Mouse (Mus musculus) liver, adult 10 weeks (tissue): ENCODE measurements around the gene Mia2. TPM values are rescaled to one million over a fixed set of nuclear protein-coding genes. Genes with fewer than 3 reads are reported as not detected.

Experiments used
- polyA plus RNA-seq: library from polyadenylated mRNA; stranded (reverse); fragments of 350-450 nt; fragmentation: Illumina TruSeq; extraction: RNeasy Lipid Tissue Mini Kit (QIAGEN cat#74804); gene quantifications from one replicate; pipeline ENCODE4 v1.2.3, GENCODE M21; 2014; ENCODE audit warnings: low read depth, low replicate concordance

The Mia2 gene
- 410 TPM for polyA plus RNA-seq

GRCm38 (mm10) chr12:59095104-59096025 is at the start of gene Mia2:
Mia2 (plus strand) TSS chr12:59095799.

GRCm38 (mm10) chr12:59060993-59061595 is 34.5 kb upstream of the Mia2 start, which contains the start of gene Trappc6b:
Trappc6b (minus strand) TSS chr12:59061472.

GRCm38 (mm10) chr12:59066448-59067077 is 29.0 kb upstream of the Mia2 start, which contains the start of gene Pnn:
Pnn (plus strand) TSS chr12:59066884.

GRCm38 (mm10) chr12:59219325-59220225 is 124.0 kb downstream of the Mia2 start, which contains the start of gene Fbxo33:
Fbxo33 (minus strand) TSS chr12:59219725.

Other genes starting within 250 kb of the Mia2 start
- 67.5 TPM for gene Sec23a, start 83.8 kb upstream of the Mia2 start, polyA plus RNA-seq
- gene Gemin2, start 82.4 kb upstream of the Mia2 start, polyA plus RNA-seq, result 22.9 TPM
- 145 TPM for gene Trappc6b, start 34.3 kb upstream of the Mia2 start, polyA plus RNA-seq
- gene Pnn, start 28.9 kb upstream of the Mia2 start, polyA plus RNA-seq, result 42.8 TPM
- gene Fbxo33, start 123.9 kb downstream of the Mia2 start, polyA plus RNA-seq, result 19.6 TPM